Mouse (Mus musculus) heart, postnatal 4 days (tissue): ENCODE results near the gene Btbd35f29. TPM values are rescaled to one million over a fixed set of nuclear protein-coding genes. Genes with fewer than 3 reads are reported as not detected.
"Not testable (repeated sequence)": the region's sequence is repeated elsewhere in the genome, so short reads cannot be mapped to it uniquely, and the experiment has no call there.

Source experiments
- DNase-seq: peaks from one replicate; pipeline ENCODE4 v3.0.0; 2021
- total RNA-seq, 2 experiments: library from RNA; stranded (reverse); gene quantifications; 2 replicates each; pipeline ENCODE4 v1.2.3; 2021

Btbd35f29 gene
- not detected for total RNA-seq

DNA sequence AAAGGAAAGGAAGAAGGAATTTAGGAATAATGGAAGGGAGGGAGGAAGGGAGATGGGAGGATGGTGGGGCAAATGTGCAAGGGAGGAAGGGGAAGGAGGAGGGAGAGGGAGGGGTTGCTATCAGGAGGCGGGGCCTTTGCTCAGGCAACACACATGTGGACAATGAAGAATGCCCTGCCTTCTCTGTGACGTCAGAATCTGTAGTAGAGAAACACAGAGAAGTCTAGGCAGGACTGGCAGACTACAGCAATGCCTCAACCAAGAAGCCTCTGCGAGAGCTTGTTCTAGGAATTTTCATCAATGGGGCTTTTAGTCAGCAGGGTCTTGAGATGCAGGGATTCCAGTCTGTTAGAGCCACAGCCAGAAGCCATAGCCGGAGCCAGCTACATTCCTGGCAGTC, at the start of gene Btbd35f29:
Btbd35f29 (plus strand) TSS at position 301 of the 400 bp plus-strand sequence.
- not testable (repeated sequence) for DNase-seq

GRCm38 (mm10) chrX:31141416-31141815, 23.9 kb downstream of the Btbd35f29 start:
- not testable (repeated sequence) for DNase-seq

DNA sequence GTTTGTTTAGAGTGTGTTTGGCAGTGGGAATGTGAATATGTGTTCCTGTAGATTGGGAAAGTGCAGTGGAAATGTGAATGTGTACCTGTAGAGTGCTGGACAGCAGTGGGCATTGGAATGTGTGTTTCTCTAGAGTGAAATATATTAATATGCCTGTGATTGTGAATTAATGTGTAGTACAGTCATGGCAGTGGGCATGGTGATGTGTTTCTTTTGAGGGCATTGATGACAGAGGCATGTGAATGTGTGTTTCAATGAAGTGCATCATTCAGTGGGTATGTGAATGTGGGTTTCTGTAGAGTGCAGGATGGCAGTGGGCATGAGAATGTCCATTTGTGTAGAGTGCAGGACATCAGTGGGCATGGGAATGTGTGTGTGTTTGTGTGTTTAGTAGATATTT, 27.7 kb downstream of the Btbd35f29 start:
- DNase-seq, result not testable (repeated sequence)

- not testable (repeated sequence) for DNase-seq
Observed at GRCm38 (mm10) chrX:31145835-31146234, 28.4 kb downstream of the Btbd35f29 start.

GRCm38 (mm10) chrX:31158534-31159085, 41.1 kb downstream of the Btbd35f29 start:
- DNase-seq, result not testable (repeated sequence)

DNA sequence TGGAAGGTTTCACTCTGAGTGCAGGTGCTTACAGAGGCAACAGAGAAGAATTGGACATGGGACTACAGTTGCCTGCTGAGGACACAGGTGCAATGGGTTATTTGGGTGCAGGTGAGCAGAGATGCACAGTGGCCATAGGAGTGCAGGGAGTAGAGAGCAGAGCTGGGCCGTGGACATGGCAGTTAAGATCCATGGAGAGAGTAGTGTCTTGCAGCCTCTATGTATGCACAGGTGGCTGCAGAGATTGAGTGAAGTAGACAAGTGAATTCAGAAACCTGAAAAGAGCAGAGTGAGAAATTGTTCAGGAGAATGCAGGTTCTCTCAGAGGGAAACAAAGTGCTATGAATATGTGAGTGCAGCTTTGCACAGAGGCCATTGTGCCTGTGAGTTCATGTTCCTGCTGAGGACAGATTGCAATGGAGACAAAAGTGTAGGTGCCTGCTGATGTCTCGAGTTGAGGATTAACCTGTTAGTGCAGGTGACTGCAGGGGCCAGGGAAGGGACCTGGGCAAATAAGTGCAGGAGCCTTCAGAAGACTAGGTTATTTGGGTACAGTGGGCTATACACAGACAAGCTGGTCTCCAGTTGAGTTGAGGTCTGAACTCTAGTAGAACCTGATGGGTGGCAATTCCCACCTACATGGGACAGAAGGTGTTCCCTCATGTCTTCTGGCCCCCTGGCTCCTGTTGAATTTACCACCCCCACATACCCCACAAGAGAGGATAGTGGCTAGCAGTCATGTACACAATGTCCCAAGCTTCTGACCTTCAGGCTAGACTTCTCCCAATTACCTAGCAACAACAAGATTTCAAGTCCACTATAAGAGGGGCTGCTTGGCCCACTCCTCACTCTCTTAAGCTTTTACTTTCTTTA, 42.2 kb downstream of the Btbd35f29 start:
- not testable (repeated sequence) for DNase-seq

- DNase-seq, result peak; percentile 46
Observed at GRCm38 (mm10) chrX:31160554-31160953, 43.1 kb downstream of the Btbd35f29 start.

GRCm38 (mm10) chrX:31162638-31163037, 45.2 kb downstream of the Btbd35f29 start:
- not testable (repeated sequence) for DNase-seq

- DNase-seq, result not testable (repeated sequence)
Observed at GRCm38 (mm10) chrX:31165193-31165592, 47.7 kb downstream of the Btbd35f29 start.

Other genes starting within 250 kb of the Btbd35f29 start
- gene Spin2f, start 136.2 kb downstream of the Btbd35f29 start, total RNA-seq, result not detected
- gene Btbd35f26, start 218.8 kb downstream of the Btbd35f29 start, total RNA-seq, result not detected